Mouse (Mus musculus): ENCODE data around the gene Bpifa2.

GRCm38 (mm10) chr2:154000501-154000900, 7.6 kb upstream of the Bpifa2 start:
- TF ChIP-seq POLR2A (IDR thresholded peaks at IDR 0.05; ENCODE audit: extremely low read depth, insufficient read depth, low read length) (no peak), CTCF (IDR thresholded peaks at IDR 0.05; ENCODE audit: low read depth, low read length) (no peak)

Data from liver, adult 2 months (tissue).